21 mouse cellular contexts compared by ENCODE assay signal in genomic region chr7:93332203-93332602, GRCm38 (mm10).
DNase-seq lines count a peak whose midpoint lies in the region; ATAC-seq lines count a peak whose summit lies in the region.
"Had no signal": no experiment of that assay in that cellular context is flagged by ENCODE, and none has a peak within 500 bp of the region (broad histone marks: within the 10 kb centered on the region; RNA-seq: fewer than 3 reads in every experiment).

No protein-coding gene starts in this region.

- no peaks in the 10 kb centered on the region for H3K36me3 ChIP-seq in forebrain, embryonic 15.5 days
- H3K36me3 ChIP-seq: embryonic facial prominence, embryonic 13.5 days; embryonic facial prominence, embryonic 15.5 days; forebrain, embryonic 10.5 days; forebrain, embryonic 12.5 days had no signal

- no peak overlapping the region for H3K27ac ChIP-seq in forebrain, embryonic 15.5 days (replicated peaks)
- H3K27ac ChIP-seq: embryonic facial prominence, embryonic 13.5 days; embryonic facial prominence, embryonic 15.5 days; forebrain, embryonic 10.5 days; forebrain, embryonic 12.5 days had no signal

- no peak overlapping the region for H3K4me2 ChIP-seq in forebrain, embryonic 15.5 days (replicated peaks)
- H3K4me2 ChIP-seq: embryonic facial prominence, embryonic 13.5 days; embryonic facial prominence, embryonic 15.5 days; forebrain, embryonic 12.5 days had no signal

- 0 out of 2 replicates have a peak, but pooled peaks cover 3% of the 10 kb centered on the region for H3K4me1 ChIP-seq in forebrain, embryonic 15.5 days
- H3K4me1 ChIP-seq: embryonic facial prominence, embryonic 13.5 days; embryonic facial prominence, embryonic 15.5 days; forebrain, embryonic 10.5 days; forebrain, embryonic 12.5 days had no signal

- H3K27me3 ChIP-seq in forebrain, embryonic 15.5 days, result no peaks in the 10 kb centered on the region
- H3K27me3 ChIP-seq: embryonic facial prominence, embryonic 13.5 days; embryonic facial prominence, embryonic 15.5 days; forebrain, embryonic 12.5 days had no signal

- 81% methylated on average over 3 of the region's 3 CpGs for WGBS in forebrain, embryonic 15.5 days

- ATAC-seq in common myeloid progenitor, adult 5-6 weeks (replicated peaks; ENCODE audit: low read depth, poor library complexity, severe bottlenecking), result peak; percentile 80
- ATAC-seq in granulocyte monocyte progenitor cell, adult 5-6 weeks (replicated peaks; ENCODE audit: poor library complexity, severe bottlenecking), result peak; percentile 55
- peak; percentile 75 for ATAC-seq in megakaryocyte progenitor cell, adult 5-6 weeks (replicated peaks; ENCODE audit: poor library complexity)
- ATAC-seq in forebrain, embryonic 15.5 days (replicated peaks), result no peak
- ATAC-seq: forebrain, embryonic 14.5 days; forebrain, postnatal 0 days had no signal

- H3K9me3 ChIP-seq in forebrain, embryonic 15.5 days, result no peaks in the 10 kb centered on the region
- H3K9me3 ChIP-seq: embryonic facial prominence, embryonic 13.5 days; embryonic facial prominence, embryonic 15.5 days; forebrain, embryonic 10.5 days; forebrain, embryonic 12.5 days had no signal

- H3K4me3 ChIP-seq in forebrain, embryonic 15.5 days, result no peak overlapping the region
- H3K4me3 ChIP-seq: embryonic facial prominence, embryonic 13.5 days; embryonic facial prominence, embryonic 15.5 days; erythroblast, embryonic 14.5 days; forebrain, embryonic 10.5 days; forebrain, embryonic 12.5 days had no signal

- no peak overlapping the region for H3K9ac ChIP-seq in forebrain, embryonic 15.5 days (replicated peaks)
- H3K9ac ChIP-seq: embryonic facial prominence, embryonic 13.5 days; embryonic facial prominence, embryonic 15.5 days; forebrain, embryonic 12.5 days; forebrain, postnatal 0 days had no signal

- no peak for DNase-seq in gastrocnemius, postnatal 25 days
- DNase-seq: adrenal gland, adult 2 months; adrenal gland, postnatal 10 days; adrenal gland, postnatal 36 days; cerebellum, adult 11-12 months; cerebellum, adult 2 months; cerebellum, adult 9-10 months; cerebellum, postnatal 10 days; cerebellum, postnatal 25 days; embryo, embryonic 11 days; forebrain, postnatal 0 days had no signal
